Mouse (Mus musculus) neural tube, embryonic 12.5 days (tissue): Measurements from ENCODE around the gene Asb12. TPM values are rescaled to one million over a fixed set of nuclear protein-coding genes. Genes with fewer than 3 reads are reported as not detected.

ENCODE experiments used
- ATAC-seq: fragments of 200-750 bp; cut with Nextera tagmentation; 2 replicates; pipeline ENCODE4 v1.8.0; 2017; ENCODE audit warnings: low read depth, mild to moderate bottlenecking, moderate TSS enrichment, moderate library complexity; ENCODE audit not compliant: low FRiP score
- H3K27ac ChIP-seq: fragments of 300-500 bp; sonication (generic); 2 replicates; pipeline ENCODE4 v1.5.1; 2016
- H3K27me3 ChIP-seq: fragments of 300-500 bp; sonication (generic); replicated peaks from 2 replicates; pipeline ENCODE4 v1.6.1; 2016; ENCODE audit warnings: mild to moderate bottlenecking
- H3K36me3 ChIP-seq: fragments of 300-500 bp; sonication (generic); 2 replicates; pipeline ENCODE4 v1.6.1; 2016; ENCODE audit warnings: mild to moderate bottlenecking
- H3K4me1 ChIP-seq: fragments of 300-500 bp; sonication (generic); 2 replicates; pipeline ENCODE4 v1.6.1; 2016
- H3K4me2 ChIP-seq: fragments of 300-500 bp; sonication (generic); replicated peaks from 2 replicates; pipeline ENCODE4 v1.6.1; 2016; ENCODE audit warnings: mild to moderate bottlenecking
- H3K4me3 ChIP-seq: fragments of 300-500 bp; sonication (generic); 2 replicates; pipeline ENCODE4 v1.5.1; 2016
- H3K9ac ChIP-seq: fragments of 300-500 bp; sonication (generic); 2 replicates; pipeline ENCODE4 v1.6.1; 2016; ENCODE audit warnings: mild to moderate bottlenecking
- H3K9me3 ChIP-seq: fragments of 300-500 bp; sonication (generic); 2 replicates; pipeline ENCODE4 v1.6.1; 2016; ENCODE audit warnings: mild to moderate bottlenecking
- WGBS: fragments of 180-500 bp; shearing (Covaris S2); methylation state at CpG from one replicate; pipeline ENCODE4 v1.1.7; 2016; 5-methylcytosine and 5-hydroxymethylcytosine counted together
- polyA plus RNA-seq: library from polyadenylated mRNA; unstranded; fragments of >200 nt; fragmentation: Nextera tagmentation; extraction: Ambion mirVana; gene quantifications from 2 replicates; pipeline ENCODE4 v1.2.1, GENCODE M21; 2016

Asb12 gene
- polyA plus RNA-seq, 1 experiment from 2014 or later = 0.65 TPM

DNA sequence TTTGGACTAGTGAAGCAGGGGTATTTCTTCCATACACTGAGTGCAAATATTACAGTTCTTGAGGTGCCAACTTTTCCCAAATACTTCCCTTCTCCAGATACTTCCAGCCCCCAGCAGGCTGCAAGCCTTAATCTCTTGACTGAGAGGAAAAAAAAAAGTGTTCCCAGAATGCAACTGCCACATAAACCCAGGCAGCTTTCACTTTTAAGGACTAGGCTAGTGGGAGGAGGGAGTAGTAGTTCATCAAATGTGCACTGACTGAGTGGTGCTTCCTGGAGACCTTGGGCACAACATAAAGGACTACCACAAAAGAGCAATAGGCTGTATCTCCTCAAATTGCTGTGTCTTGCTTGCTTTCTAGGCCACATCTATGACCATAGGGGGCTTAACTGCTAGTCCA lies 116.5 kb downstream of the Asb12 start:
- H3K9me3 ChIP-seq = no peaks in the 10 kb centered on the region
- no peak overlapping the region for H3K4me2 ChIP-seq
- no peaks in the 10 kb centered on the region for H3K4me1 ChIP-seq
- ATAC-seq = no peak
- no peaks in the 10 kb centered on the region for H3K36me3 ChIP-seq
- no peaks in the 10 kb centered on the region for H3K27me3 ChIP-seq
- H3K9ac ChIP-seq = no peak overlapping the region
- H3K4me3 ChIP-seq = no peak overlapping the region
- H3K27ac ChIP-seq = no peak overlapping the region

DNA sequence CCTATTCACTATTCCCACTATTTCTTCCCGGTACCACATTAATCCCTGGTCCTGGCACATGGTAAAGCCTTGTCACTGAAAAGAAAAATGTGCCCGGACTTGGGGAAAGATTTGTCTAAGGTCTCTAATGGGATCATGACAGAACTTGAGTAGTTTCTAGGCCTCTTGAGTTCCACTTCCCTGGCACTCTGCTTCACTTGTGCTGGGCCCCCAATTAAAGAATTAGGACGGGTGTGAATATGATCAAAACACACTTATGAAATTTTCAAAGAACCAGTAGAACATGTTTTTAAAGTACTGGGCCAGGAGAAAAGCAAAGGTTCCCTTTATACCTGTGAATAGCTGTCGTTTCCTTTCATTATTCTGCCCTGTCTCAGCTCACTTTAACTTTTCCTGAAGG lies 119.3 kb downstream of the Asb12 start:
- no peak overlapping the region for H3K4me3 ChIP-seq
- H3K27me3 ChIP-seq = no peaks in the 10 kb centered on the region
- no peak overlapping the region for H3K9ac ChIP-seq
- H3K36me3 ChIP-seq = no peaks in the 10 kb centered on the region
- H3K9me3 ChIP-seq = no peaks in the 10 kb centered on the region
- no peaks in the 10 kb centered on the region for H3K4me1 ChIP-seq
- WGBS = 91% methylated on average over 4 of the region's 4 CpGs
- no peak for ATAC-seq
- no peak overlapping the region for H3K27ac ChIP-seq
- H3K4me2 ChIP-seq = no peak overlapping the region

DNA sequence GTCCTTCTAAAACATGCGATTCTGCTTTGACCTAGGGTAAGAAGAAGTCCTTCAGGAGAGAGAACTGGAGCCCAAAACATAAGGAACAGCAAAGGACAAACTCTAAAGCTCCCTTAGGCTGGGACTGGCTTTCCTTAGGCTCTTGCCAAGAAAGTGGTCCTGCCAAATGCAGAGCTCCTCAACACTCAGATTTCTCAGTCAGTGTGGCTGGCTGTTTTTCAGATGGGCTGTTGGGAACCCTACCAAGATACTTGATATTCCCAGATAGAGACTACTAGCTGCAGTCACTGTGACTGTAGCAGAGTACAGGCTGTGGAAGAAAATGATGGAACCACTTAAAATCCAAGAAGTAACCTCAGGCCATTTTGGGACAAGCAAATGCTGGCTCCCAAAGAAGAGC lies 120.6 kb downstream of the Asb12 start:
- Histone ChIP-seq H3K27ac (no peak overlapping the region), H3K27me3 (no peaks in the 10 kb centered on the region), H3K4me2 (no peak overlapping the region), H3K9me3 (no peaks in the 10 kb centered on the region), H3K9ac (no peak overlapping the region), H3K4me1 (no peaks in the 10 kb centered on the region), H3K36me3 (no peaks in the 10 kb centered on the region), H3K4me3 (no peak overlapping the region)
- ATAC-seq = no peak
- WGBS = 97% methylated on average over 1 of the region's 1 CpGs

Other genes starting within 250 kb of the Asb12 start
- 11.5 and 12.6 TPM in 2 replicates for gene Amer1, start 113.1 kb downstream of the Asb12 start, polyA plus RNA-seq
- not detected in 2 replicates for gene Pfn5, start 117 bp upstream of the Asb12 start, polyA plus RNA-seq
- 66.2 and 69.4 TPM in 2 replicates for gene Zc4h2, start 100.5 kb upstream of the Asb12 start, polyA plus RNA-seq
- 2.7 and 2.8 TPM in 2 replicates for gene Zc3h12b, start 153.7 kb upstream of the Asb12 start, polyA plus RNA-seq